ENCODE assay signal across 17 mouse cellular contexts in genomic region chr6:122344386-122345116, GRCm38 (mm10). TPM values are rescaled to one million over a fixed set of nuclear protein-coding genes. Genes with fewer than 3 reads are reported as not detected.
DNase-seq lines count a peak whose midpoint lies in the region; ATAC-seq and TF ChIP-seq lines count a peak whose summit lies in the region.
"Had no signal": no experiment of that assay in that cellular context is flagged by ENCODE, and none has a peak within 500 bp of the region (broad histone marks: within the 10 kb centered on the region; RNA-seq: fewer than 3 reads in every experiment).

No protein-coding gene starts in this region.

- intact Hi-C loops in heart, postnatal 36 days (cut with DNase I) = no loop called here

- no peak overlapping the region for H3K4me2 ChIP-seq in heart, embryonic 12.5 days
- no peak overlapping the region for H3K4me2 ChIP-seq in lung, postnatal 0 days (replicated peaks; ENCODE audit: low read depth, low read length)
- H3K4me2 ChIP-seq: embryonic facial prominence, embryonic 12.5 days; forebrain, embryonic 12.5 days; hindbrain, embryonic 15.5 days; lung, embryonic 15.5 days; neural tube, embryonic 15.5 days had no signal

- DNase-seq in heart, postnatal 36 days = no peak
- peak; percentile 59 for DNase-seq in lung, postnatal 0 days (ENCODE audit: low spot score)
- DNase-seq in lung, postnatal 4 days = no peak
- no peak for DNase-seq in ES-E14 (ENCODE audit: low read depth, low spot score)
- DNase-seq in adrenal gland, postnatal 10 days = no peak
- no peak for DNase-seq in thymus, postnatal 0 days (ENCODE audit: low spot score)
- DNase-seq: cerebellum, adult 8-10 months; heart, adult 2 months; right cerebral cortex, postnatal 25 days had no signal

- TF ChIP-seq EP300 in lung, postnatal 0 days (IDR thresholded peaks at IDR 0.05) = no peak

- H3K27ac ChIP-seq in heart, embryonic 12.5 days (ENCODE audit: poor library complexity, severe bottlenecking) = 0 out of 2 replicates have a peak overlapping the region, but pooled peaks have one; percentile 30
- H3K27ac ChIP-seq in lung, postnatal 0 days (ENCODE audit: low read length) = no peak overlapping the region
- H3K27ac ChIP-seq in ES-E14 (ENCODE audit: insufficient read depth, low read depth, low read length, poor library complexity, severe bottlenecking) = peak overlapping the region; percentile 99
- H3K27ac ChIP-seq: embryonic facial prominence, embryonic 12.5 days; forebrain, embryonic 12.5 days; heart, adult 2 months; hindbrain, embryonic 15.5 days; layer of hippocampus, adult 2 months; lung, embryonic 15.5 days; neural tube, embryonic 15.5 days had no signal

- no peaks in the 10 kb centered on the region for H3K9me3 ChIP-seq in heart, embryonic 12.5 days (replicated peaks)
- no peaks in the 10 kb centered on the region for H3K9me3 ChIP-seq in lung, postnatal 0 days (ENCODE audit: low read length)
- H3K9me3 ChIP-seq in ES-E14 (ENCODE audit: control insufficient read depth, insufficient read depth, low read depth, low read length) = no peaks in the 10 kb centered on the region
- H3K9me3 ChIP-seq: embryonic facial prominence, embryonic 12.5 days; forebrain, embryonic 12.5 days; hindbrain, embryonic 15.5 days; lung, embryonic 15.5 days; neural tube, embryonic 15.5 days had no signal

- H3K36me3 ChIP-seq in heart, embryonic 12.5 days = no peaks in the 10 kb centered on the region
- H3K36me3 ChIP-seq in lung, postnatal 0 days (ENCODE audit: insufficient read depth, low read length) = no peaks in the 10 kb centered on the region
- H3K36me3 ChIP-seq in ES-E14 (ENCODE audit: control insufficient read depth, insufficient read depth, low read length, poor library complexity, severe bottlenecking) = no peaks in the 10 kb centered on the region
- H3K36me3 ChIP-seq: embryonic facial prominence, embryonic 12.5 days; forebrain, embryonic 12.5 days; hindbrain, embryonic 15.5 days; lung, embryonic 15.5 days; neural tube, embryonic 15.5 days had no signal

- in situ Hi-C loops in ES-E14 (cut with MboI; ENCODE audit: low sequenced_read_pairs in 2 of 2, unreplicated experiment in 2 of 2) = loop anchor here in 1 of 2 experiments (25.0 kb wide), 1 partner anchor 393 kb away; no protein-coding TSS in a partner anchor

- WGBS in heart, embryonic 12.5 days = 49% methylated on average over 9 of the region's 9 CpGs
- 42% methylated on average over 9 of the region's 9 CpGs for WGBS in lung, postnatal 0 days

- no peak overlapping the region for H3K9ac ChIP-seq in heart, embryonic 12.5 days
- H3K9ac ChIP-seq in lung, postnatal 0 days (replicated peaks; ENCODE audit: low read depth) = no peak overlapping the region
- peak overlapping the region; percentile 51; the same call in 1 of the 2 replicates for H3K9ac ChIP-seq in ES-E14 (ENCODE audit: insufficient read depth, low read depth, low read length, poor library complexity, severe bottlenecking)
- H3K9ac ChIP-seq: embryonic facial prominence, embryonic 12.5 days; forebrain, embryonic 12.5 days; hindbrain, embryonic 15.5 days; lung, embryonic 15.5 days; neural tube, embryonic 15.5 days had no signal

- H3K4me3 ChIP-seq in heart, embryonic 12.5 days = no peak overlapping the region
- no peak overlapping the region for H3K4me3 ChIP-seq in lung, postnatal 0 days (ENCODE audit: low read depth, low read length)
- peak overlapping the region; percentile 7 to 34 for H3K4me3 ChIP-seq in ES-E14 (ENCODE audit: insufficient read depth in 1 of 2, low read depth in 1 of 2, low read length in 2 of 2, poor library complexity in 1 of 2, severe bottlenecking in 1 of 2)
- H3K4me3 ChIP-seq: embryonic facial prominence, embryonic 12.5 days; forebrain, embryonic 12.5 days; heart, adult 2 months; hindbrain, embryonic 15.5 days; layer of hippocampus, adult 2 months; lung, embryonic 15.5 days; neural tube, embryonic 15.5 days had no signal

- no peak for TF ChIP-seq CTCF in lung, postnatal 0 days (IDR thresholded peaks at IDR 0.05)

- H3K4me1 ChIP-seq in heart, embryonic 12.5 days (replicated peaks) = peaks cover 36% of the 10 kb centered on the region
- no peaks in the 10 kb centered on the region; the same call in 1 of the 2 replicates for H3K4me1 ChIP-seq in lung, postnatal 0 days (ENCODE audit: insufficient read depth, low read depth, low read length)
- peaks cover 5 to 17% of the 10 kb centered on the region in 2 experiments for H3K4me1 ChIP-seq in ES-E14 (ENCODE audit: control insufficient read depth in 2 of 2, insufficient read depth in 2 of 2, low read length in 2 of 2, poor library complexity in 1 of 2)

- no peak for ATAC-seq in heart, embryonic 12.5 days (ENCODE audit: insufficient number of reproducible peaks, low FRiP score)
- ATAC-seq in lung, postnatal 0 days = peak; percentile 18; the same call in 1 of the 2 replicates
- ATAC-seq in megakaryocyte-erythroid progenitor cell, adult 5-6 weeks (replicated peaks; ENCODE audit: low FRiP score, low TSS enrichment, poor library complexity, severe bottlenecking) = 0 out of 2 replicates have a peak, but pooled peaks have one; percentile 17

- H3K27me3 ChIP-seq in heart, embryonic 12.5 days (replicated peaks) = no peaks in the 10 kb centered on the region
- no peaks in the 10 kb centered on the region for H3K27me3 ChIP-seq in lung, postnatal 0 days (replicated peaks; ENCODE audit: insufficient read depth, low read length)
- H3K27me3 ChIP-seq: embryonic facial prominence, embryonic 12.5 days; forebrain, embryonic 12.5 days; hindbrain, embryonic 15.5 days; lung, embryonic 15.5 days; neural tube, embryonic 15.5 days had no signal

TF ChIP-seq in ES-E14, 5 proteins besides CTCF, POLR2A, EP300 and RAD21:
- TF ChIP-seq HCFC1 (IDR thresholded peaks at IDR 0.05; ENCODE audit: borderline replicate concordance, insufficient read depth, low read length) (no peak), CHD2 (IDR thresholded peaks at IDR 0.05; ENCODE audit: low read depth, low read length) (no peak), ZNF384 (IDR thresholded peaks at IDR 0.05; ENCODE audit: low read depth, low read length) (no peak), MAFK (IDR thresholded peaks at IDR 0.05; ENCODE audit: insufficient read depth, low read depth, low read length) (no peak), ZC3H11A (IDR thresholded peaks at IDR 0.05; ENCODE audit: borderline replicate concordance, low read depth, low read length) (no peak)
TF ChIP-seq in ES-E14: peak in this region for 0.

RNA-seq across cellular contexts. Expression of gene Phc1, which starts 4.2 kb away (rescaled TPM):
- 13.7 and 14.3 TPM in 2 replicates for polyA plus RNA-seq in heart, embryonic 12.5 days (2016; fragmentation: Nextera tagmentation; extraction: Ambion mirVana)
- 10 to 100 TPM; 17.5 to 21.8 TPM for total RNA-seq in heart, postnatal 36 days (2021)
- polyA plus RNA-seq in lung, postnatal 0 days (2015; fragmentation: Nextera tagmentation; extraction: Ambion mirVana) = 6.3 and 6.5 TPM in 2 replicates
- 169 and 238 TPM in 2 replicates for total RNA-seq in ES-E14 (2012; rRNA removed)
- 22.4 and 38.2 TPM in 2 replicates for total RNA-seq in megakaryocyte-erythroid progenitor cell, adult 5-6 weeks (2014; fragmentation: Nextera tagmentation)
- 11.7 and 15.7 TPM in 2 replicates for total RNA-seq in megakaryocyte-erythroid progenitor cell, adult 5-6 weeks (2017)
- total RNA-seq in adrenal gland, postnatal 10 days (2021) = 10 to 100 TPM; 24.3 to 29.1 TPM
- polyA plus RNA-seq in thymus, postnatal 0 days (2015; fragmentation: Nextera tagmentation; extraction: Ambion mirVana) = 10.0 and 10.1 TPM in 2 replicates

RNA-seq across cellular contexts. Expression of gene M6pr, which starts 36.0 kb away (rescaled TPM):
- 82.0 and 84.6 TPM in 2 replicates for polyA plus RNA-seq in heart, embryonic 12.5 days (2016; fragmentation: Nextera tagmentation; extraction: Ambion mirVana)
- total RNA-seq in heart, postnatal 36 days (2021) = 10 to 100 TPM; 40.8 to 42.8 TPM
- polyA plus RNA-seq in lung, postnatal 0 days (2015; fragmentation: Nextera tagmentation; extraction: Ambion mirVana) = 112 and 114 TPM in 2 replicates
- total RNA-seq in ES-E14 (2012; rRNA removed) = 297 and 332 TPM in 2 replicates
- 160 and 166 TPM in 2 replicates for total RNA-seq in megakaryocyte-erythroid progenitor cell, adult 5-6 weeks (2014; fragmentation: Nextera tagmentation)
- total RNA-seq in megakaryocyte-erythroid progenitor cell, adult 5-6 weeks (2017) = 303 and 354 TPM in 2 replicates
- total RNA-seq in adrenal gland, postnatal 10 days (2021) = 100 to 1,000 TPM; 111 to 119 TPM
- 136 and 144 TPM in 2 replicates for polyA plus RNA-seq in thymus, postnatal 0 days (2015; fragmentation: Nextera tagmentation; extraction: Ambion mirVana)

Comparison
In these comparisons a context has a peak if more than half of its experiments do, and no peak if none do; other contexts are left out.
1. H3K4me3 ChIP-seq: peak in ES-E14 (2 of 2); none in heart, embryonic 12.5 days (single experiment) and lung, postnatal 0 days (single experiment).